23 mouse cellular contexts compared by ENCODE assay signal in genomic region chr5:37506880-37507519, GRCm38 (mm10).
A peak's percentile ranks its signal among the peaks of the same experiment; 100 is the strongest.
DNase-seq lines count a peak whose midpoint lies in the region; ATAC-seq and TF ChIP-seq lines count a peak whose summit lies in the region.
"Had no signal": no experiment of that assay in that cellular context is flagged by ENCODE, and none has a peak within 500 bp of the region (broad histone marks: within the 10 kb centered on the region; RNA-seq: fewer than 3 reads in every experiment).

No protein-coding gene starts in this region.

- H3K9ac ChIP-seq in hindbrain, embryonic 11.5 days (ENCODE audit: low read depth, low read length): no peak overlapping the region
- H3K9ac ChIP-seq in intestine, embryonic 16.5 days (ENCODE audit: low read depth, low read length): no peak overlapping the region
- H3K9ac ChIP-seq in neural tube, embryonic 14.5 days (replicated peaks; ENCODE audit: low read depth, low read length): no peak overlapping the region
- H3K9ac ChIP-seq: forebrain, postnatal 0 days; heart, embryonic 13.5 days; limb, embryonic 15.5 days; liver, embryonic 15.5 days had no signal

- no peak overlapping the region for H3K27ac ChIP-seq in hindbrain, embryonic 11.5 days (ENCODE audit: low read depth, low read length)
- H3K27ac ChIP-seq in hindbrain, embryonic 10.5 days: no peak overlapping the region
- no peak overlapping the region for H3K27ac ChIP-seq in intestine, embryonic 16.5 days (ENCODE audit: low read length)
- H3K27ac ChIP-seq in neural tube, embryonic 14.5 days (ENCODE audit: low read depth, low read length): no peak overlapping the region
- no peak overlapping the region for H3K27ac ChIP-seq in thymus, adult 2 months (ENCODE audit: control insufficient read depth, insufficient read depth, low read length)
- H3K27ac ChIP-seq: gastrocnemius, adult 2 months; heart, embryonic 13.5 days; limb, embryonic 15.5 days; liver, embryonic 15.5 days had no signal

- peak; percentile 1 for DNase-seq in hindbrain, embryonic 11.5 days (ENCODE audit: low spot score)
- no peak for DNase-seq in hindbrain, embryonic 10.5 days (ENCODE audit: low spot score)
- peak; percentile 23 for DNase-seq in brain, embryonic 14.5 days (ENCODE audit: low read depth)
- DNase-seq in Muller cell, postnatal 12 days (ENCODE audit: inconsistent ontology term): no peak
- DNase-seq in right cerebral cortex, postnatal 10 days (ENCODE audit: low spot score in 2 of 2): no peak
- no peak for DNase-seq in thymus, adult 2 months
- DNase-seq: adrenal gland, postnatal 25 days; cerebellum, adult 18-20 months; cerebellum, postnatal 25 days; embryo, embryonic 11 days; forebrain, postnatal 0 days; gastrocnemius, adult 2 months; heart, postnatal 36 days; kidney, adult 11 months; kidney, postnatal 14 days; right cerebral cortex, postnatal 4 days; thymus, adult 18-20 months had no signal

- H3K4me3 ChIP-seq in hindbrain, embryonic 11.5 days (ENCODE audit: low read depth, low read length): no peak overlapping the region
- no peak overlapping the region for H3K4me3 ChIP-seq in hindbrain, embryonic 10.5 days
- H3K4me3 ChIP-seq in intestine, embryonic 16.5 days (ENCODE audit: low read length): no peak overlapping the region
- no peak overlapping the region for H3K4me3 ChIP-seq in neural tube, embryonic 14.5 days (ENCODE audit: low read depth, low read length)
- H3K4me3 ChIP-seq in thymus, adult 2 months (ENCODE audit: control insufficient read depth, insufficient read depth, low read length): no peak overlapping the region
- H3K4me3 ChIP-seq: gastrocnemius, adult 2 months; heart, embryonic 13.5 days; limb, embryonic 15.5 days; liver, embryonic 15.5 days had no signal

- H3K36me3 ChIP-seq in hindbrain, embryonic 11.5 days (ENCODE audit: control insufficient read depth, insufficient read depth, low read length): no peaks in the 10 kb centered on the region
- H3K36me3 ChIP-seq in hindbrain, embryonic 10.5 days: no peaks in the 10 kb centered on the region
- no peaks in the 10 kb centered on the region for H3K36me3 ChIP-seq in intestine, embryonic 16.5 days (ENCODE audit: control insufficient read depth, insufficient read depth, low read length)
- no peaks in the 10 kb centered on the region for H3K36me3 ChIP-seq in neural tube, embryonic 14.5 days (ENCODE audit: control insufficient read depth, insufficient read depth, low read length)
- H3K36me3 ChIP-seq in thymus, adult 2 months (ENCODE audit: control insufficient read depth, insufficient read depth, low read length): no peaks in the 10 kb centered on the region
- H3K36me3 ChIP-seq: G1E; heart, embryonic 13.5 days; limb, embryonic 15.5 days; liver, embryonic 15.5 days had no signal

- ATAC-seq in hindbrain, embryonic 11.5 days (ENCODE audit: low FRiP score): no peak
- ATAC-seq in intestine, embryonic 16.5 days: peak; percentile 81
- ATAC-seq in neural tube, embryonic 14.5 days (ENCODE audit: low read depth): peak; percentile 34
- ATAC-seq: forebrain, postnatal 0 days had no signal

- no peaks in the 10 kb centered on the region for H3K4me1 ChIP-seq in hindbrain, embryonic 11.5 days (replicated peaks; ENCODE audit: control insufficient read depth, insufficient read depth, low read length)
- 0 out of 2 replicates have a peak, but pooled peaks cover under 1% of the 10 kb centered on the region for H3K4me1 ChIP-seq in hindbrain, embryonic 10.5 days (replicated peaks)
- no peaks in the 10 kb centered on the region for H3K4me1 ChIP-seq in intestine, embryonic 16.5 days (ENCODE audit: control insufficient read depth, insufficient read depth, low read length)
- 0 out of 2 replicates have a peak, but pooled peaks cover 2% of the 10 kb centered on the region for H3K4me1 ChIP-seq in neural tube, embryonic 14.5 days (ENCODE audit: control insufficient read depth, insufficient read depth, low read length)
- H3K4me1 ChIP-seq in thymus, adult 2 months (replicated peaks; ENCODE audit: control insufficient read depth, insufficient read depth, low read length): no peaks in the 10 kb centered on the region
- H3K4me1 ChIP-seq: limb, embryonic 15.5 days; liver, embryonic 15.5 days had no signal

- H3K9me3 ChIP-seq in hindbrain, embryonic 11.5 days (ENCODE audit: control insufficient read depth, low read length): no peaks in the 10 kb centered on the region
- H3K9me3 ChIP-seq in hindbrain, embryonic 10.5 days: no peaks in the 10 kb centered on the region
- H3K9me3 ChIP-seq in intestine, embryonic 16.5 days (ENCODE audit: control insufficient read depth, low read length): no peaks in the 10 kb centered on the region
- H3K9me3 ChIP-seq in neural tube, embryonic 14.5 days (ENCODE audit: control insufficient read depth, low read length): no peaks in the 10 kb centered on the region
- H3K9me3 ChIP-seq: heart, embryonic 13.5 days; limb, embryonic 15.5 days; liver, embryonic 15.5 days had no signal

- WGBS in hindbrain, embryonic 11.5 days: 63% methylated on average over 12 of the region's 12 CpGs
- WGBS in hindbrain, embryonic 10.5 days: 76% methylated on average over 12 of the region's 12 CpGs
- 46% methylated on average over 12 of the region's 12 CpGs for WGBS in intestine, embryonic 16.5 days
- 48% methylated on average over 12 of the region's 12 CpGs for WGBS in neural tube, embryonic 14.5 days
- 88% methylated on average over 12 of the region's 12 CpGs for WGBS in thymus, adult 2 months

- no peak for TF ChIP-seq POLR2A in brain, embryonic 14.5 days (IDR thresholded peaks at IDR 0.05; ENCODE audit: borderline replicate concordance, extremely low read depth, insufficient read depth, insufficient read length, poor library complexity, severe bottlenecking)
- no peak for TF ChIP-seq POLR2A in thymus, adult 2 months (IDR thresholded peaks at IDR 0.05; ENCODE audit: control insufficient read depth, extremely low read depth, insufficient read depth, low read length, poor library complexity)

- no peak for TF ChIP-seq CTCF in brain, embryonic 14.5 days (IDR thresholded peaks at IDR 0.05; ENCODE audit: borderline replicate concordance, extremely low read depth, insufficient read depth, insufficient read length)
- TF ChIP-seq CTCF in thymus, adult 2 months (IDR thresholded peaks at IDR 0.05; ENCODE audit: borderline replicate concordance, control insufficient read depth, extremely low read depth, insufficient read depth, low read length, poor library complexity): no peak

- H3K4me2 ChIP-seq in hindbrain, embryonic 11.5 days (replicated peaks; ENCODE audit: low read depth, low read length): no peak overlapping the region
- no peak overlapping the region for H3K4me2 ChIP-seq in intestine, embryonic 16.5 days (ENCODE audit: low read depth, low read length)
- no peak overlapping the region for H3K4me2 ChIP-seq in neural tube, embryonic 14.5 days (ENCODE audit: low read depth, low read length)
- H3K4me2 ChIP-seq: heart, embryonic 13.5 days; limb, embryonic 15.5 days; liver, embryonic 15.5 days had no signal

- no peaks in the 10 kb centered on the region for H3K27me3 ChIP-seq in hindbrain, embryonic 11.5 days (ENCODE audit: control insufficient read depth, insufficient read depth, low read length)
- no peaks in the 10 kb centered on the region for H3K27me3 ChIP-seq in hindbrain, embryonic 10.5 days (ENCODE audit: insufficient read depth, poor library complexity, severe bottlenecking)
- H3K27me3 ChIP-seq in intestine, embryonic 16.5 days (replicated peaks; ENCODE audit: control insufficient read depth, insufficient read depth, low read length): no peaks in the 10 kb centered on the region
- H3K27me3 ChIP-seq in neural tube, embryonic 14.5 days (ENCODE audit: control insufficient read depth, insufficient read depth, low read length): no peaks in the 10 kb centered on the region
- no peaks in the 10 kb centered on the region for H3K27me3 ChIP-seq in thymus, adult 2 months (ENCODE audit: control insufficient read depth, insufficient read depth, low read length)
- H3K27me3 ChIP-seq: heart, embryonic 13.5 days; limb, embryonic 15.5 days; liver, embryonic 15.5 days had no signal

Comparison
In these comparisons a context has a peak if more than half of its experiments do, and no peak if none do; other contexts are left out.
1. DNase-seq: peak in hindbrain, embryonic 11.5 days (single experiment) and brain, embryonic 14.5 days (single experiment); none in hindbrain, embryonic 10.5 days (single experiment), Muller cell, postnatal 12 days (single experiment), right cerebral cortex, postnatal 10 days (0 of 2) and thymus, adult 2 months (single experiment).